Mouse (Mus musculus) splenic B cell, adult 2 months (primary cell): ENCODE results near the gene Angptl8.

ENCODE experiments used
- DNase-seq: peaks from one replicate; pipeline ENCODE4 v3.0.0-alpha.2; 2011; ENCODE audit warnings: low read depth, low spot score
- H3K27me3 ChIP-seq: 2 replicates; pipeline ENCODE4 v1.6.1; 2012; ENCODE audit warnings: mild to moderate bottlenecking, low read length, moderate library complexity, mixed read lengths; ENCODE audit not compliant: control insufficient read depth, poor library complexity, insufficient read depth, severe bottlenecking
- H3K36me3 ChIP-seq: 2 replicates; pipeline ENCODE4 v1.6.1; 2012; ENCODE audit warnings: mild to moderate bottlenecking, low read length, moderate library complexity, mixed read lengths; ENCODE audit not compliant: control insufficient read depth, poor library complexity, insufficient read depth, severe bottlenecking

The Angptl8 gene

GRCm38 (mm10) chr9:21829834-21830460, 5.4 kb upstream of the Angptl8 start:
- no peak for DNase-seq
- H3K27me3 ChIP-seq: no peaks in the 10 kb centered on the region
- no peaks in the 10 kb centered on the region for H3K36me3 ChIP-seq

GRCm38 (mm10) chr9:21830461-21830850, 4.9 kb upstream of the Angptl8 start:
- no peak for DNase-seq

GRCm38 (mm10) chr9:21830936-21831335, 4.4 kb upstream of the Angptl8 start:
- no peak for DNase-seq
- no peaks in the 10 kb centered on the region for H3K36me3 ChIP-seq
- no peaks in the 10 kb centered on the region for H3K27me3 ChIP-seq

More at GRCm38 (mm10) chr9:21830461-21830850, 4.9 kb upstream of the Angptl8 start:
- no peaks in the 10 kb centered on the region for H3K27me3 ChIP-seq
- no peaks in the 10 kb centered on the region for H3K36me3 ChIP-seq

DNA sequence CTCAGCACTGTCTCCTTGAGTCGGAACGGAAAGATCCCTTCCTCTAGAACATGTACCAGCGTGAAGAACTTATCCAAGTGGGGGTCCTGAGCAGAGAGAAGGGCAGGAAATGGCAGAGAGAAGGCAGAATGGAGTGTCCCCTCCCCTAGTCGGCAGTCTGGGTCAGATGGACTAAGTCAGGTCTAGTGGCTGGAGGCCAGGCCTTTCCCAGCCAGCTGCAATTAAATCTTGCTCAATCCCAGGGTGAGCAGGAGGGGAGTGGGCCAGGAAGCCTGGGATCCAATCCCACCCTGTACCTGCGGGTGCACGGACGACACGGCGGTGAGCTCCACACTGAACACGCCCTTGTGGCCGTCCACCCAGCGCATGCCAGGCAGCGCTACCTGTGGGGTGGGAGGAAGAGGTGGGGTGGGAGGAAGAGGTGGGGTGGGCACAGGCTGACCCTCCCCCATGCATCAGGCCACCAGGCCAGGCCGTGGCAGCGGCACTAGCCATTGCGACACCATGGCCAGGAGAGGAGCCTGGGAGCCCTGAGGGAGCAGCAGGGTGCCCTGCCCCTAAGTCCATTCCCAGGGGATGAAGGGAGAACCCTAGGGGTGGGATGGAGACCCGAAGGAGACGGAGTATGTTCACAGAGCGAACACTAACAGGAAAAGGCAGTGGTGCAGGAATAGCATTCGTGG, 3.6 kb upstream of the Angptl8 start:
- DNase-seq: no peak
- H3K36me3 ChIP-seq: no peaks in the 10 kb centered on the region

DNA sequence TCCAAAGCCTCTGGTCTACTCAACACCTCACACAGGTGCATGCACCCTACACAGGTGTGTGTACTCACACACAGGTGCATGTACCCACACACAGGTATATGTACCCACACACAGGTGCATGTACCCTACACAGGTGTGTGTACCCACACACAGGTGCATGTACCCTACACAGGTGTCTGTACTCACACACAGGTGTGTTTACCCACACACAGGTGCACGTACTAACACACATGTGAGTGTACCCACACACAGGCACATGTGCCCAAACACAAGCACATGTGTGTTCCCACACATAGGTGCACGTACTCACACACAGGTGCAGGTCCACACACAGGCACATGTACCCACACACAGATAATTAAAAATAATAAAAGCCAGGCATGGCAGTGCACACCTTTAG, 2.4 kb downstream of the Angptl8 start:
- DNase-seq: no peak
- no peaks in the 10 kb centered on the region for H3K36me3 ChIP-seq
- no peaks in the 10 kb centered on the region for H3K27me3 ChIP-seq

More for the DNA sequence above, 3.6 kb upstream of the Angptl8 start:
- H3K27me3 ChIP-seq: no peaks in the 10 kb centered on the region

DNA sequence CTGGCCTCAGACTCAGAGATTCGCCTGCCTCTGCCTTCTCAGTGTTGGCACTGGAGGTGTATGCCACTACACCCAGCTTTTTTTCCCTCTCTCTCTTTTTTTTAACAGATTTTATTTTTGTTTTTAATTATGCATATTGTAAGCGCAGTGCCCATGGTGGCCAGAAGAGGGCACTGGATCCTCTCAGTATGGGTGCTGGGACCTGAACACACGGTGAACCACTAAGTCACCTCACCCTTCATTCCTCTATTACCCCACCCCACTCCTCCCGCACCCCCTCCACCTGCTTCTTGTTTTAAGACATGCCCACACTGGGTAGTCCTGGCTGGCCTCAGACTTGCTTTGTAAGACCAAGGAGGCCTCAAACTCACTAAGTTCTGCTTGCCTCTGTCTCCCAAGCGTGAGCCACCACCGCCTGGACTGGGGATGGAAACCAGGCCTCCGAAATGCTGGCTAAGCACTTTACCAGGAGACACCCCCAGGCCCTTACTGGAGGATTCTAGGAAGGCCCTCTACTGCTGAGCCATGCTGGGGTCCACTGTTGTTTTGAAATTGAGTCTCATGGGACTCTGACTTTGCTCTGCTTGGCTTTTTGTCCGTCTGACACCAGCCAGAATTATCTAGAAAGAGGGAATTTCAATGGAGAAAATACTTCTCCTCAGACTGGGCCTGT, 4.9 kb downstream of the Angptl8 start:
- peak; percentile 70 for DNase-seq
- Histone ChIP-seq H3K27me3 (no peaks in the 10 kb centered on the region), H3K36me3 (no peaks in the 10 kb centered on the region)

- no peak for DNase-seq
- H3K27me3 ChIP-seq: no peaks in the 10 kb centered on the region
- H3K36me3 ChIP-seq: no peaks in the 10 kb centered on the region
Observed at GRCm38 (mm10) chr9:21841340-21841739, 6.0 kb downstream of the Angptl8 start.

GRCm38 (mm10) chr9:21842391-21842790, 7.1 kb downstream of the Angptl8 start:
- H3K36me3 ChIP-seq: no peaks in the 10 kb centered on the region
- DNase-seq: no peak
- no peaks in the 10 kb centered on the region for H3K27me3 ChIP-seq

- Histone ChIP-seq H3K36me3 (no peaks in the 10 kb centered on the region), H3K27me3 (no peaks in the 10 kb centered on the region)
- DNase-seq: no peak
Observed at GRCm38 (mm10) chr9:21843086-21843485, 7.8 kb downstream of the Angptl8 start.

DNA sequence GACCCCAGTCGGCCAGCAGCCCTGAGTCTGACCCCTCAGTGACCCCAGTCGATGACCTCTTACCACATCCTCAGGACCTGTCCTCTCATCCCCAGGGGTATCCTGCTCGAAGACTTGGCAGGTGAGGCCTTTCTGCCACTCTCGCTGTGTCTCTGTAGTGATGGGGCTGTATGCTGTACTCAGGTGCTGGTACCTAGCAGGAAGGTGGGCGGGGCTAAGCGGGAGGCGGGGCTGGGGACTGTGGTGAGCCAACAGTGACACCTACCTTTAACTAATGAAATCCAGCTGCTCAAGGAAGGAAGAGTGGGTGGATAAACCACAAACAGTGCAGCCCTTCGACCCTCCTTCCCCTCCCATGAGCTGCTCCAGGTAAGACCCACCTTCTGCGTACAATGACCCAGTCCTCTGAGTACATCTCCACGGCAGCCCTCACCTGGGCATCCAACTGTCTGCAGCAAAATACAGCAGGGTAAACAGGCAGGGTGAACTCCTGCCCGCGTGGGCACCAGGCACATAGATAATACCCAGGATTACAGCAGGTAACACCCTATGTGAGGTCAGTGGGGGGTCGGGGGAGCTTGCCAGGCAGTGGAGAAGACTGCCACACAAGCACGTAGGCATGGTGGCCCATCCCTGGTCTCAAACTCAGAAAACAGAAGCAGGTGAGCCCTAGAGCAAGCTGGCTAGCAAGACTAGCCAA, 10.2 kb downstream of the Angptl8 start:
- H3K27me3 ChIP-seq: no peaks in the 10 kb centered on the region
- DNase-seq: peak; percentile 9
- H3K36me3 ChIP-seq: no peaks in the 10 kb centered on the region

- no peak for DNase-seq
- Histone ChIP-seq H3K36me3 (no peaks in the 10 kb centered on the region), H3K27me3 (no peaks in the 10 kb centered on the region)
Observed at GRCm38 (mm10) chr9:21846755-21847341, 11.5 kb downstream of the Angptl8 start.

- Histone ChIP-seq H3K27me3 (no peaks in the 10 kb centered on the region), H3K36me3 (no peaks in the 10 kb centered on the region)
Observed at GRCm38 (mm10) chr9:21847425-21847824, 12.1 kb downstream of the Angptl8 start.

GRCm38 (mm10) chr9:21847926-21848325, 12.6 kb downstream of the Angptl8 start:
- no peak for DNase-seq
- no peaks in the 10 kb centered on the region for H3K27me3 ChIP-seq
- no peaks in the 10 kb centered on the region for H3K36me3 ChIP-seq

More at GRCm38 (mm10) chr9:21847425-21847824, 12.1 kb downstream of the Angptl8 start:
- no peak for DNase-seq
